ENCODE assay signal across 8 mouse cellular contexts in genomic region chr3:127552434-127552972, GRCm38 (mm10). TPM values are rescaled to one million over a fixed set of nuclear protein-coding genes. Genes with fewer than 3 reads are reported as not detected.
A peak's percentile ranks its signal among the peaks of the same experiment; 100 is the strongest.
DNase-seq lines count a peak whose midpoint lies in the region; ATAC-seq and TF ChIP-seq lines count a peak whose summit lies in the region.

No protein-coding gene starts in this region.

- peak overlapping the region; percentile 66 for H3K4me2 ChIP-seq in heart, postnatal 0 days (ENCODE audit: low read depth, low read length)
- H3K4me2 ChIP-seq in liver, embryonic 12.5 days: peak overlapping the region; percentile 79
- H3K4me2 ChIP-seq in stomach, embryonic 14.5 days (replicated peaks; ENCODE audit: low read depth, low read length): peak overlapping the region; percentile 58

- H3K27ac ChIP-seq in gastrocnemius, adult 2 months: peak overlapping the region; percentile 99
- H3K27ac ChIP-seq in MEL (ENCODE audit: control insufficient read depth, low read depth, low read length): peak overlapping the region; percentile 84
- H3K27ac ChIP-seq in heart, postnatal 0 days (ENCODE audit: low read depth): peak overlapping the region; percentile 88
- H3K27ac ChIP-seq in liver, embryonic 12.5 days: peak overlapping the region; percentile 86
- peak overlapping the region; percentile 97 for H3K27ac ChIP-seq in stomach, embryonic 14.5 days (ENCODE audit: low read length)

- peak overlapping the region; percentile 76 for H3K4me3 ChIP-seq in gastrocnemius, adult 2 months
- H3K4me3 ChIP-seq in MEL (ENCODE audit: control insufficient read depth in 1 of 2, insufficient read depth in 1 of 2, low read depth in 2 of 2, low read length in 2 of 2): peak overlapping the region; percentile 73 to 90
- peak overlapping the region; percentile 62 for H3K4me3 ChIP-seq in heart, postnatal 0 days (ENCODE audit: low read depth, low read length)
- peak overlapping the region; percentile 87 for H3K4me3 ChIP-seq in liver, embryonic 12.5 days
- peak overlapping the region; percentile 81 for H3K4me3 ChIP-seq in stomach, embryonic 14.5 days (ENCODE audit: low read depth, low read length)

- peak overlapping the region; percentile 86 for H3K9ac ChIP-seq in MEL (ENCODE audit: control insufficient read depth, low read depth, low read length, poor library complexity, severe bottlenecking)
- peak overlapping the region; percentile 67 for H3K9ac ChIP-seq in heart, postnatal 0 days (replicated peaks; ENCODE audit: low read depth, low read length)
- H3K9ac ChIP-seq in liver, embryonic 12.5 days: peak overlapping the region; percentile 81
- H3K9ac ChIP-seq in stomach, embryonic 14.5 days (replicated peaks; ENCODE audit: low read depth, low read length): 0 out of 2 replicates have a peak overlapping the region, but pooled peaks have one; percentile 52

- no peaks in the 10 kb centered on the region for H3K27me3 ChIP-seq in MEL (ENCODE audit: control insufficient read depth in 1 of 2, insufficient read depth in 2 of 2, low read length in 2 of 2)
- H3K27me3 ChIP-seq in heart, postnatal 0 days (ENCODE audit: control insufficient read depth, insufficient read depth, low read length): no peaks in the 10 kb centered on the region
- no peaks in the 10 kb centered on the region for H3K27me3 ChIP-seq in liver, embryonic 12.5 days (replicated peaks)
- H3K27me3 ChIP-seq in stomach, embryonic 14.5 days (ENCODE audit: control insufficient read depth, insufficient read depth, low read length): no peaks in the 10 kb centered on the region

- no peak for TF ChIP-seq RAD21 in MEL (IDR thresholded peaks at IDR 0.05; ENCODE audit: low read depth, low read length)

- peaks cover 0 to 2% of the 10 kb centered on the region in 2 experiments; a peak in 1 of 4 replicates for H3K4me1 ChIP-seq in MEL (ENCODE audit: control insufficient read depth in 1 of 2, insufficient read depth in 2 of 2, low read length in 2 of 2)
- peaks cover 8% of the 10 kb centered on the region for H3K4me1 ChIP-seq in heart, postnatal 0 days (ENCODE audit: control insufficient read depth, insufficient read depth)
- peaks cover 33% of the 10 kb centered on the region for H3K4me1 ChIP-seq in liver, embryonic 12.5 days
- H3K4me1 ChIP-seq in stomach, embryonic 14.5 days (ENCODE audit: control insufficient read depth, insufficient read depth, low read length): 0 out of 2 replicates have a peak, but pooled peaks cover 3% of the 10 kb centered on the region

- H3K9me3 ChIP-seq in MEL (replicated peaks; ENCODE audit: insufficient read depth, low read length): no peaks in the 10 kb centered on the region
- no peaks in the 10 kb centered on the region for H3K9me3 ChIP-seq in heart, postnatal 0 days (replicated peaks; ENCODE audit: control insufficient read depth, low read length)
- no peaks in the 10 kb centered on the region for H3K9me3 ChIP-seq in liver, embryonic 12.5 days (replicated peaks)
- no peaks in the 10 kb centered on the region for H3K9me3 ChIP-seq in stomach, embryonic 14.5 days (ENCODE audit: control insufficient read depth, low read depth, low read length)

- peaks cover 5 to 13% of the 10 kb centered on the region in 2 experiments for H3K36me3 ChIP-seq in MEL (ENCODE audit: control insufficient read depth in 1 of 2, insufficient read depth in 2 of 2, low read length in 2 of 2)
- H3K36me3 ChIP-seq in heart, postnatal 0 days (replicated peaks; ENCODE audit: control insufficient read depth, insufficient read depth, low read length): peaks cover 18% of the 10 kb centered on the region
- peaks cover 23% of the 10 kb centered on the region for H3K36me3 ChIP-seq in liver, embryonic 12.5 days
- 0 out of 2 replicates have a peak, but pooled peaks cover 2% of the 10 kb centered on the region for H3K36me3 ChIP-seq in stomach, embryonic 14.5 days (ENCODE audit: control insufficient read depth, insufficient read depth, low read length)

- no peak for ATAC-seq in heart, postnatal 0 days (ENCODE audit: insufficient read depth, low read depth)
- ATAC-seq in liver, embryonic 12.5 days: no peak
- ATAC-seq in stomach, embryonic 14.5 days (ENCODE audit: insufficient number of reproducible peaks, insufficient read depth, low FRiP score, low read depth): no peak

- WGBS in heart, postnatal 0 days: 4% methylated on average over 10 of the region's 13 CpGs
- 6% methylated on average over 9 of the region's 13 CpGs for WGBS in liver, embryonic 12.5 days (ENCODE audit: insufficient replicate concordance)
- WGBS in stomach, embryonic 14.5 days: 4% methylated on average over 11 of the region's 13 CpGs

- TF ChIP-seq CTCF in gastrocnemius, adult 2 months (IDR thresholded peaks at IDR 0.05): no peak
- no peak for TF ChIP-seq CTCF in MEL (IDR thresholded peaks at IDR 0.05 in 2 of 3, conservative IDR thresholded peaks at IDR 0.05 in 1 of 3; ENCODE audit: control insufficient read depth in 1 of 3, insufficient read depth in 1 of 3, low read depth in 2 of 3, low read length in 3 of 3, poor library complexity in 1 of 3, severe bottlenecking in 1 of 3)
- no peak for TF ChIP-seq CTCF in heart, postnatal 0 days (IDR thresholded peaks at IDR 0.05; ENCODE audit: low read depth)

- peak in 1 of 2 experiments; percentile 18; a peak in 1 of 4 replicates for TF ChIP-seq POLR2A in MEL (IDR thresholded peaks at IDR 0.05; ENCODE audit: control insufficient read depth in 1 of 2, insufficient read depth in 1 of 2, low read depth in 1 of 2, low read length in 2 of 2, poor library complexity in 1 of 2)

- peaks cover 25% of the 10 kb centered on the region for H3K79me2 ChIP-seq in MEL (ENCODE audit: control insufficient read depth, insufficient read depth, low read length, poor library complexity)

- TF ChIP-seq EP300 in MEL (IDR thresholded peaks at IDR 0.05; ENCODE audit: low read depth in 1 of 2, low read length in 2 of 2): no peak
- no peak for TF ChIP-seq EP300 in heart, postnatal 0 days (IDR thresholded peaks at IDR 0.05; ENCODE audit: low read depth)

- DNase-seq in gastrocnemius, adult 2 months: no peak
- no peak for DNase-seq in gastrocnemius, postnatal 4 days (ENCODE audit: low spot score in 2 of 2)
- DNase-seq in MEL (ENCODE audit: low read depth, low spot score): no peak
- no peak for DNase-seq in heart, postnatal 0 days (ENCODE audit: low spot score)
- no peak for DNase-seq in gastrocnemius, postnatal 14 days
- no peak for DNase-seq in left cerebral cortex, postnatal 25 days (ENCODE audit: low spot score in 2 of 2)

- intact Hi-C loops in gastrocnemius, adult 2 months (cut with DNase I): loop anchor here (2.0 to 10.0 kb wide), 3 partner anchors 102 to 282 kb away; partner anchors contain the start of gene Ap1ar
- intact Hi-C loops in gastrocnemius, postnatal 14 days (cut with DNase I; ENCODE audit: low total_unique reads): loop anchor here (5.0 kb wide), 1 partner anchor 230 kb away; no protein-coding TSS in a partner anchor
- intact Hi-C loops in left cerebral cortex, postnatal 25 days (cut with DNase I): loop anchor here (2.0 to 5.0 kb wide), 4 partner anchors 54 to 370 kb away; partner anchors contain the start of gene Ank2

TF ChIP-seq in MEL, 35 proteins besides CTCF, POLR2A, EP300 and RAD21 (continues in another document):
- TF ChIP-seq KAT2A (conservative IDR thresholded peaks at IDR 0.05; ENCODE audit: low read depth, low read length) (no peak), BHLHE40 (IDR thresholded peaks at IDR 0.05; ENCODE audit: borderline replicate concordance, low read depth, low read length) (no peak), ZKSCAN1 (IDR thresholded peaks at IDR 0.05; ENCODE audit: low read depth, low read length) (no peak)

RNA-seq across cellular contexts. Expression of gene Larp7, which starts 0.6 kb away (rescaled TPM):
- total RNA-seq in gastrocnemius, adult 2 months (2021): 10 to 100 TPM in 1 of 2 experiments, 1 to 10 TPM in 1; 7.5 to 12.9 TPM
- total RNA-seq in gastrocnemius, postnatal 4 days (2021): 10 to 100 TPM; 26.5 to 27.6 TPM
- 44.2 and 50.5 TPM in 2 replicates for total RNA-seq in MEL (2012; rRNA removed)
- 100 to 1,000 TPM in 1 of 2 experiments, 10 to 100 TPM in 1; 61.3 to 252 TPM for polyA plus RNA-seq in MEL (2012; ENCODE audit: insufficient read depth in 1 of 2, insufficient read length in 2 of 2, low read depth in 1 of 2, low replicate concordance in 2 of 2, missing spikeins in 1 of 2)
- 8.2 and 16.5 TPM in 2 replicates for total RNA-seq in heart, postnatal 0 days (2014; rRNA removed; ENCODE audit: low replicate concordance)
- 36.5 and 41.5 TPM in 2 replicates for polyA plus RNA-seq in heart, postnatal 0 days (2015; fragmentation: Nextera tagmentation; extraction: Ambion mirVana)
- 41.4 and 42.7 TPM in 2 replicates for polyA plus RNA-seq in liver, embryonic 12.5 days (2016; fragmentation: Nextera tagmentation; extraction: Ambion mirVana)
- polyA plus RNA-seq in stomach, embryonic 14.5 days (2014; fragmentation: Nextera tagmentation; extraction: Ambion mirVana): 59.2 and 68.3 TPM in 2 replicates
- 10 to 100 TPM; 10.8 to 12.3 TPM for total RNA-seq in gastrocnemius, postnatal 14 days (2021)
- 10 to 100 TPM; 17.8 to 20.1 TPM for total RNA-seq in left cerebral cortex, postnatal 25 days (2021)

RNA-seq across cellular contexts. Expression of gene Zgrf1, which starts 0.8 kb away (rescaled TPM):
- under 1 TPM; 0.77 to 0.78 TPM for total RNA-seq in gastrocnemius, adult 2 months (2021)
- 1 to 10 TPM; 6.3 to 8.0 TPM for total RNA-seq in gastrocnemius, postnatal 4 days (2021)
- 5.7 and 6.7 TPM in 2 replicates for total RNA-seq in MEL (2012; rRNA removed)
- polyA plus RNA-seq in MEL (2012; ENCODE audit: insufficient read depth in 1 of 2, insufficient read length in 2 of 2, low read depth in 1 of 2, low replicate concordance in 2 of 2, missing spikeins in 1 of 2): 1 to 10 TPM in 1 of 2 experiments, not detected in 1; 8.2 TPM
- 5.9 and 6.4 TPM in 2 replicates for total RNA-seq in heart, postnatal 0 days (2014; rRNA removed; ENCODE audit: low replicate concordance)
- 1.9 and 2.3 TPM in 2 replicates for polyA plus RNA-seq in heart, postnatal 0 days (2015; fragmentation: Nextera tagmentation; extraction: Ambion mirVana)
- 6.9 and 8.9 TPM in 2 replicates for polyA plus RNA-seq in liver, embryonic 12.5 days (2016; fragmentation: Nextera tagmentation; extraction: Ambion mirVana)
- polyA plus RNA-seq in stomach, embryonic 14.5 days (2014; fragmentation: Nextera tagmentation; extraction: Ambion mirVana): 11.1 and 13.6 TPM in 2 replicates
- 1 to 10 TPM in 1 of 2 experiments, under 1 TPM in 1; 1.00 to 1.4 TPM for total RNA-seq in gastrocnemius, postnatal 14 days (2021)
- total RNA-seq in left cerebral cortex, postnatal 25 days (2021): 1 to 10 TPM; 2.4 to 2.6 TPM

RNA-seq across cellular contexts. Expression of gene Ank2, which starts 53.4 kb away (rescaled TPM):
- 100 to 1,000 TPM in 1 of 2 experiments, 10 to 100 TPM in 1; 94.5 to 154 TPM for total RNA-seq in gastrocnemius, adult 2 months (2021)
- 100 to 1,000 TPM; 231 to 258 TPM for total RNA-seq in gastrocnemius, postnatal 4 days (2021)
- 4.0 and 4.5 TPM in 2 replicates for total RNA-seq in MEL (2012; rRNA removed)
- 1 to 10 TPM in 1 of 2 experiments, not detected in 1; 2.7 TPM for polyA plus RNA-seq in MEL (2012; ENCODE audit: insufficient read depth in 1 of 2, insufficient read length in 2 of 2, low read depth in 1 of 2, low replicate concordance in 2 of 2, missing spikeins in 1 of 2)
- total RNA-seq in heart, postnatal 0 days (2014; rRNA removed; ENCODE audit: low replicate concordance): 138 and 177 TPM in 2 replicates
- polyA plus RNA-seq in heart, postnatal 0 days (2015; fragmentation: Nextera tagmentation; extraction: Ambion mirVana): 38.8 and 45.1 TPM in 2 replicates
- polyA plus RNA-seq in liver, embryonic 12.5 days (2016; fragmentation: Nextera tagmentation; extraction: Ambion mirVana): 9.0 and 10.1 TPM in 2 replicates
- polyA plus RNA-seq in stomach, embryonic 14.5 days (2014; fragmentation: Nextera tagmentation; extraction: Ambion mirVana): 50.0 and 52.4 TPM in 2 replicates
- 100 to 1,000 TPM in 1 of 2 experiments, 10 to 100 TPM in 1; 98.1 to 119 TPM for total RNA-seq in gastrocnemius, postnatal 14 days (2021)
- total RNA-seq in left cerebral cortex, postnatal 25 days (2021): 100 to 1,000 TPM; 905 to 944 TPM

Comparison
In these comparisons a context has a peak if more than half of its experiments do, and no peak if none do; other contexts are left out.
1. RNA of gene Ank2, which starts 53.4 kb away (total RNA-seq): 905 to 944 TPM in left cerebral cortex, postnatal 25 days, 231 to 258 TPM in gastrocnemius, postnatal 4 days, 94.5 to 154 TPM in gastrocnemius, adult 2 months, 138 to 177 TPM in heart, postnatal 0 days and 98.1 to 119 TPM in gastrocnemius, postnatal 14 days; 4.0 to 4.5 TPM in MEL; every median in the first group is over 10 times any median in the second.
2. Peak in every context shown above with its lines, with median percentiles within 50 percentile points of each other: H3K27ac ChIP-seq, H3K4me3 ChIP-seq, H3K9ac ChIP-seq and H3K4me2 ChIP-seq.